Comparison of ENCODE assay signal across 23 mouse cellular contexts in genomic region chr2:69311337-69311736, GRCm38 (mm10). TPM values are rescaled to one million over a fixed set of nuclear protein-coding genes. Genes with fewer than 3 reads are reported as not detected.
DNase-seq lines count a peak whose midpoint lies in the region; ATAC-seq and TF ChIP-seq lines count a peak whose summit lies in the region.
"Had no signal": no experiment of that assay in that cellular context is flagged by ENCODE, and none has a peak within 500 bp of the region (broad histone marks: within the 10 kb centered on the region; RNA-seq: fewer than 3 reads in every experiment).

No protein-coding gene starts in this region.

- no peaks in the 10 kb centered on the region for H3K9me3 ChIP-seq in intestine, postnatal 0 days (ENCODE audit: control insufficient read depth)
- H3K9me3 ChIP-seq in intestine, embryonic 15.5 days: no peaks in the 10 kb centered on the region
- no peaks in the 10 kb centered on the region for H3K9me3 ChIP-seq in liver, embryonic 11.5 days (ENCODE audit: control insufficient read depth, low read length)
- H3K9me3 ChIP-seq in liver, postnatal 0 days (ENCODE audit: low read length): no peaks in the 10 kb centered on the region
- H3K9me3 ChIP-seq: G1E had no signal

- DNase-seq in liver, adult 2 months (ENCODE audit: extremely low read depth, low read depth, low spot score): peak; percentile 56
- no peak for DNase-seq in liver, embryonic 11.5 days (ENCODE audit: low spot score)
- no peak for DNase-seq in liver, postnatal 0 days
- no peak for DNase-seq in liver
- DNase-seq: adrenal gland, adult 2 months; adrenal gland, adult 8-10 months; adrenal gland, postnatal 10 days; adrenal gland, postnatal 14 days; adrenal gland, postnatal 25 days; adrenal gland, postnatal 36 days; B cell, adult 2 months; cerebellum, adult 11 months; cerebellum, adult 11-12 months; cerebellum, adult 18-20 months had no signal

- ATAC-seq in intestine, postnatal 0 days: 0 out of 2 replicates have a peak, but pooled peaks have one; percentile 47
- no peak for ATAC-seq in intestine, embryonic 15.5 days
- ATAC-seq in liver, embryonic 11.5 days (replicated peaks; ENCODE audit: low FRiP score): no peak
- peak; percentile 83 for ATAC-seq in liver, postnatal 0 days
- ATAC-seq: activated CD4-positive, CD25-positive, alpha-beta regulatory T cell, adult 4 months; CD4-positive, CD25-positive, alpha-beta regulatory T cell, adult 4 months; Patski had no signal

- TF ChIP-seq CTCF in intestine, postnatal 0 days (IDR thresholded peaks at IDR 0.05; ENCODE audit: low read depth): no peak
- TF ChIP-seq CTCF in liver, adult 2 months (IDR thresholded peaks at IDR 0.05; ENCODE audit: low read depth, low read length): no peak
- TF ChIP-seq CTCF in liver, postnatal 0 days (IDR thresholded peaks at IDR 0.05; ENCODE audit: low read depth): no peak

- TF ChIP-seq POLR2A in liver, adult 2 months (IDR thresholded peaks at IDR 0.05; ENCODE audit: extremely low read depth, insufficient read depth, low read length): no peak

- H3K36me3 ChIP-seq in intestine, postnatal 0 days (ENCODE audit: control insufficient read depth, insufficient read depth): no peaks in the 10 kb centered on the region
- no peaks in the 10 kb centered on the region for H3K36me3 ChIP-seq in intestine, embryonic 15.5 days
- H3K36me3 ChIP-seq in liver, adult 2 months (ENCODE audit: control insufficient read depth, insufficient read depth, low read length): peaks cover 27% of the 10 kb centered on the region
- H3K36me3 ChIP-seq in liver, embryonic 11.5 days (ENCODE audit: control insufficient read depth, insufficient read depth, low read length): no peaks in the 10 kb centered on the region
- H3K36me3 ChIP-seq in liver, postnatal 0 days (replicated peaks; ENCODE audit: insufficient read depth, low read length): no peaks in the 10 kb centered on the region
- H3K36me3 ChIP-seq: G1E had no signal

- H3K4me2 ChIP-seq in intestine, postnatal 0 days (replicated peaks; ENCODE audit: low read depth): no peak overlapping the region
- H3K4me2 ChIP-seq in intestine, embryonic 15.5 days (replicated peaks): no peak overlapping the region
- H3K4me2 ChIP-seq in liver, embryonic 11.5 days: no peak overlapping the region
- no peak overlapping the region for H3K4me2 ChIP-seq in liver, postnatal 0 days (ENCODE audit: low read depth, low read length)

- 0 out of 2 replicates have a peak, but pooled peaks cover 3% of the 10 kb centered on the region for H3K79me2 ChIP-seq in liver, adult 2 months (ENCODE audit: control insufficient read depth, insufficient read depth, low read length)

- H3K9ac ChIP-seq in intestine, postnatal 0 days (ENCODE audit: low read depth, low read length): no peak overlapping the region
- H3K9ac ChIP-seq in intestine, embryonic 15.5 days: no peak overlapping the region
- no peak overlapping the region for H3K9ac ChIP-seq in liver, adult 2 months (ENCODE audit: low read depth, low read length)
- no peak overlapping the region for H3K9ac ChIP-seq in liver, embryonic 11.5 days (ENCODE audit: low read depth, low read length)
- no peak overlapping the region for H3K9ac ChIP-seq in liver, postnatal 0 days (replicated peaks)

- no peak for TF ChIP-seq EP300 in liver, postnatal 0 days (IDR thresholded peaks at IDR 0.05; ENCODE audit: low read depth)

- no peak overlapping the region for H3K4me3 ChIP-seq in intestine, postnatal 0 days (ENCODE audit: low read depth, low read length)
- no peak overlapping the region for H3K4me3 ChIP-seq in intestine, embryonic 15.5 days (replicated peaks)
- H3K4me3 ChIP-seq in liver, adult 2 months (ENCODE audit: insufficient read depth, low read depth, low read length): no peak overlapping the region
- no peak overlapping the region for H3K4me3 ChIP-seq in liver, embryonic 11.5 days (ENCODE audit: low read depth, low read length)
- H3K4me3 ChIP-seq in liver, postnatal 0 days (ENCODE audit: low read depth, low read length): no peak overlapping the region

- no peak overlapping the region for H3K27ac ChIP-seq in intestine, postnatal 0 days (ENCODE audit: low read depth, low read length)
- H3K27ac ChIP-seq in intestine, embryonic 15.5 days: no peak overlapping the region
- H3K27ac ChIP-seq in liver, adult 2 months (replicated peaks; ENCODE audit: insufficient read depth, low read depth, low read length): 0 out of 2 replicates have a peak overlapping the region, but pooled peaks have one; percentile 29
- no peak overlapping the region for H3K27ac ChIP-seq in liver, embryonic 11.5 days (ENCODE audit: low read depth, low read length)
- H3K27ac ChIP-seq in liver, postnatal 0 days (ENCODE audit: low read depth): no peak overlapping the region

- no peaks in the 10 kb centered on the region for H3K4me1 ChIP-seq in intestine, postnatal 0 days (replicated peaks; ENCODE audit: control insufficient read depth, insufficient read depth, low read length)
- no peaks in the 10 kb centered on the region for H3K4me1 ChIP-seq in intestine, embryonic 15.5 days (replicated peaks)
- peaks cover 2% of the 10 kb centered on the region; the same call in 1 of the 2 replicates for H3K4me1 ChIP-seq in liver, adult 2 months (ENCODE audit: control insufficient read depth, insufficient read depth, low read length)
- H3K4me1 ChIP-seq in liver, embryonic 11.5 days (replicated peaks; ENCODE audit: control insufficient read depth, insufficient read depth, low read length): no peaks in the 10 kb centered on the region
- H3K4me1 ChIP-seq in liver, postnatal 0 days (ENCODE audit: insufficient read depth): no peaks in the 10 kb centered on the region

- H3K27me3 ChIP-seq in intestine, postnatal 0 days (replicated peaks; ENCODE audit: control insufficient read depth, insufficient read depth, low read length): peaks cover 8% of the 10 kb centered on the region
- no peaks in the 10 kb centered on the region for H3K27me3 ChIP-seq in intestine, embryonic 15.5 days (replicated peaks)
- no peaks in the 10 kb centered on the region for H3K27me3 ChIP-seq in liver, adult 2 months (ENCODE audit: control insufficient read depth, insufficient read depth, low read length)
- no peaks in the 10 kb centered on the region for H3K27me3 ChIP-seq in liver, embryonic 11.5 days (replicated peaks; ENCODE audit: control insufficient read depth, insufficient read depth, low read length)
- no peaks in the 10 kb centered on the region for H3K27me3 ChIP-seq in liver, postnatal 0 days (ENCODE audit: insufficient read depth, low read length)
- H3K27me3 ChIP-seq: CH12.LX, Patski had no signal

- whole genome bisulfite sequencing in intestine, postnatal 0 days: 80% methylated on average over 4 of the region's 4 CpGs
- 94% methylated on average over 4 of the region's 4 CpGs for WGBS in intestine, embryonic 15.5 days
- 33% methylated on average over 4 of the region's 4 CpGs for WGBS in liver, adult 2 months
- WGBS in liver, embryonic 11.5 days: 88% methylated on average over 4 of the region's 4 CpGs
- WGBS in liver, postnatal 0 days (ENCODE audit: insufficient replicate concordance): 67% methylated on average over 4 of the region's 4 CpGs

RNA-seq across cellular contexts. Expression of gene Abcb11, which starts 31.1 kb away (rescaled TPM):
- 2.8 and 4.0 TPM in 2 replicates for polyA plus RNA-seq in intestine, postnatal 0 days (2015; fragmentation: Nextera tagmentation; extraction: Ambion mirVana)
- 1.7 and 2.7 TPM in 2 replicates for polyA plus RNA-seq in intestine, embryonic 15.5 days (2015; fragmentation: Nextera tagmentation; extraction: Ambion mirVana)
- 597 and 649 TPM in 2 replicates for total RNA-seq in liver, adult 2 months (2014; rRNA removed)
- 209 and 226 TPM in 2 replicates for polyA plus RNA-seq in liver, adult 2 months (2012; rRNA removed)
- 1.0 and 1.2 TPM in 2 replicates for polyA plus RNA-seq in liver, embryonic 11.5 days (2014; fragmentation: Nextera tagmentation; extraction: Ambion mirVana)
- polyA plus RNA-seq in liver, postnatal 0 days (2015; fragmentation: Nextera tagmentation; extraction: Ambion mirVana): 74.4 and 74.8 TPM in 2 replicates
- total RNA-seq: adrenal gland, adult 18-20 months; MEL had no signal
- polyA plus RNA-seq: adrenal gland, adult 2 months; G1E had no signal

Comparison
In these comparisons a context has a peak if more than half of its experiments do, and no peak if none do; other contexts are left out.
1. ATAC-seq: peak in intestine, postnatal 0 days (single experiment) and liver, postnatal 0 days (single experiment); none in intestine, embryonic 15.5 days (single experiment) and liver, embryonic 11.5 days (single experiment).
2. RNA of gene Abcb11, which starts 31.1 kb away (polyA plus RNA-seq): 209 to 226 TPM in liver, adult 2 months and 74.4 to 74.8 TPM in liver, postnatal 0 days; 2.8 to 4.0 TPM in intestine, postnatal 0 days, 1.7 to 2.7 TPM in intestine, embryonic 15.5 days and 1.0 to 1.2 TPM in liver, embryonic 11.5 days; every median in the first group is over 10 times any median in the second.